Mouse (Mus musculus): ENCODE measurements at regions not wholly inside any gene's neighbourhood (a gene's known extent, or its start where the extent isn't known, plus 50 kb on each side); places are given as distances from the start of the nearest gene placed in this dataset.

DNA sequence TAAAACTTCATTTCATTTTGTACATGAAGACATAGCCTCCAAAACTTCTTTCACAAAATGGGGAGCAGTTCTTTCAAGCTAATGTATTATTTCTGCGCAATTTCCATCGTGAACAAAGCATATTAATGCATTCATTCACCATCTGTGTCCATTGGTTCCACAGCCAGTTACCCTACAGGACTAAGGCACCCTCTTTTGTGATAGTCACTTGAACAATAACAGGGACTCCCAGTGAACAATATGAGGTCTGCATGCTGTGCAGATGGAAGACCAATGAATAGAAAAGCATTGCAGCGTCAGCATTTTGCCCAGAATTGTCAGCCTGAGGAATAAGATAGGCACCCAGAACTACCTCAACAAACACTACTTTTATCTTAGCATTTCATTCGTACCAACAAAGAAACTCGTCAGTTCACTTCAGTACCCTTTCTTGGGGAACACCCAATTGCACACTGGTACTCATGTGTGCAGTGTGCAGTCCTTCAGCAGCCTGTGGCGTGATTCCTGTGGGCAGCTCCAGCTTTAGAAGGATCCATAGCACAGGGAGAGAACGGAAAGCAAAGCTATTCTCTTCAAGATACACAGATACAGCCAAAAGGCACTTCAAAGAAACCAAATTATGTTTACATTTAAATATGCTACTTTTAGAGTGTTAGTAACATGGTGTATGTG lies 476.2 kb upstream of the Nr3c2 start:
- no peak for ATAC-seq (ENCODE audit: borderline replicate concordance, extremely low read depth, low FRiP score, low TSS enrichment)
- no peak overlapping the region for H3K27ac ChIP-seq
- no peaks in the 10 kb centered on the region for H3K27me3 ChIP-seq
- WGBS = 75% methylated on average over 7 of the region's 7 CpGs
- H3K9me3 ChIP-seq = no peaks in the 10 kb centered on the region
- H3K4me1 ChIP-seq = no peaks in the 10 kb centered on the region
- no peaks in the 10 kb centered on the region for H3K36me3 ChIP-seq
- H3K4me3 ChIP-seq = no peak overlapping the region
- H3K9ac ChIP-seq = no peak overlapping the region
- no peak overlapping the region for H3K4me2 ChIP-seq

DNA sequence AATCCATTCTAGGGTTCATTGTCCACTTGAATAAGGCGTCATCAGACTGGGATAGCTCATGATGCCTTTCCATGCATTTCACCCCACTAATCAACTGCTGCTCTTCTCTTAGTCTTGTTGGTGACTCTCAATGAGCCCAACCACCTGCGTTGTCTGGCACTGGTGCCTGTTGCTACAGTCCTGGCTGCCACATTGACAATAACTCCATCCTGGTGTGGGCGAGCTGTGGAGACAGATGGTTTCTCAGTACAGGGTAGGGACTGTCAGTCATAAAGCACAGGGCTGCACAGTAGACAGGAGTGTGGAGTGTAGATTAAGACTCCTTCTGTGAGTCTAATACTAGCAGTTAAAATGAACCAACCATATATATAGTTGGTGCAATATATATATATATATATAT lies 469.4 kb upstream of the Nr3c2 start:
- Histone ChIP-seq H3K27me3 (no peaks in the 10 kb centered on the region), H3K4me2 (no peak overlapping the region), H3K36me3 (no peaks in the 10 kb centered on the region), H3K9ac (no peak overlapping the region), H3K4me1 (no peaks in the 10 kb centered on the region), H3K9me3 (no peaks in the 10 kb centered on the region), H3K4me3 (no peak overlapping the region), H3K27ac (no peak overlapping the region)
- ATAC-seq (ENCODE audit: borderline replicate concordance, extremely low read depth, low FRiP score, low TSS enrichment) = no peak
- WGBS = 87% methylated on average over 3 of the region's 3 CpGs

DNA sequence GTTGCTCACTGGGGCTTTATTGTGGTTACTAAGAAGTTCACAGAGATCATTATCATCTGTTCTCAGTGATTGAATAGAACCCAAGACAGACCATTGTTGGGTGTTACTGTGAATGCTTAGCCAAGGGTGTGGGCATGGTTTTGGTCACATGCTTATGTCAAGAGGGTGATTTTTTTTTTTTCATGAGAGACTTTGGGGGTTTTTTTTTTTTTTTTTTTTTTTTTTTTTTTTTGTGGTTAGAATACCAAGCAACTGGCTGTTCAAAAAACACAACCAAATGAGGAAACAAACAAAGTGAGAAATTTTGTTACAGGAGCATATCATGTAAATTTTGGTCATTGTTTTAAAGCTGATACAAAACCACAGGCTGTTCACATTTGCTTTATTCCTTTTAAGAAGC lies 466.4 kb upstream of the Nr3c2 start:
- no peak overlapping the region for H3K27ac ChIP-seq
- H3K9ac ChIP-seq = no peak overlapping the region
- H3K9me3 ChIP-seq = no peaks in the 10 kb centered on the region
- H3K4me3 ChIP-seq = no peak overlapping the region
- no peaks in the 10 kb centered on the region for H3K27me3 ChIP-seq
- ATAC-seq (ENCODE audit: borderline replicate concordance, extremely low read depth, low FRiP score, low TSS enrichment) = no peak
- H3K36me3 ChIP-seq = no peaks in the 10 kb centered on the region
- no peak overlapping the region for H3K4me2 ChIP-seq
- H3K4me1 ChIP-seq = no peaks in the 10 kb centered on the region

DNA sequence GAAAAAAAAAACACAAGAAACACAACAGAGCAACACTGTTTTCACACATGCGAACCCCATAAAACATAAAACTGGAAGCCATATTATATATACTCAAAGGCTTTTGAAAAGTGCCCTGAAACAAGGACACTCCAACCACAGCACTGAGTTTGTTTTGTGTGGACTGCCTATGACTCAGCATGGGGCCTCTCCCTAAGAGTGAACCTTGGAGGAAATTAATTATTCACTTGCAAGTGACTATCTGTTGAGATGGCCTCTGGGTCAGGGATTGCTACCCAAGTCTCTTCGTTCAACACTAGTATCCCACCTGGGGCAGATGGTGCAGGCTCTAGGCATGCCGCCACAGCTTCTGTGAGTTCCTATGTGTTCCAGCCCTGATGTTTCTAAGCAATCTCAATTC lies 461.3 kb upstream of the Nr3c2 start:
- no peaks in the 10 kb centered on the region for H3K4me1 ChIP-seq
- H3K27ac ChIP-seq = no peak overlapping the region
- no peak overlapping the region for H3K4me2 ChIP-seq
- no peaks in the 10 kb centered on the region for H3K27me3 ChIP-seq
- H3K4me3 ChIP-seq = no peak overlapping the region
- WGBS = 91% methylated on average over 3 of the region's 3 CpGs
- ATAC-seq (ENCODE audit: borderline replicate concordance, extremely low read depth, low FRiP score, low TSS enrichment) = no peak
- H3K9ac ChIP-seq = no peak overlapping the region
- H3K9me3 ChIP-seq = no peaks in the 10 kb centered on the region
- H3K36me3 ChIP-seq = no peaks in the 10 kb centered on the region

DNA sequence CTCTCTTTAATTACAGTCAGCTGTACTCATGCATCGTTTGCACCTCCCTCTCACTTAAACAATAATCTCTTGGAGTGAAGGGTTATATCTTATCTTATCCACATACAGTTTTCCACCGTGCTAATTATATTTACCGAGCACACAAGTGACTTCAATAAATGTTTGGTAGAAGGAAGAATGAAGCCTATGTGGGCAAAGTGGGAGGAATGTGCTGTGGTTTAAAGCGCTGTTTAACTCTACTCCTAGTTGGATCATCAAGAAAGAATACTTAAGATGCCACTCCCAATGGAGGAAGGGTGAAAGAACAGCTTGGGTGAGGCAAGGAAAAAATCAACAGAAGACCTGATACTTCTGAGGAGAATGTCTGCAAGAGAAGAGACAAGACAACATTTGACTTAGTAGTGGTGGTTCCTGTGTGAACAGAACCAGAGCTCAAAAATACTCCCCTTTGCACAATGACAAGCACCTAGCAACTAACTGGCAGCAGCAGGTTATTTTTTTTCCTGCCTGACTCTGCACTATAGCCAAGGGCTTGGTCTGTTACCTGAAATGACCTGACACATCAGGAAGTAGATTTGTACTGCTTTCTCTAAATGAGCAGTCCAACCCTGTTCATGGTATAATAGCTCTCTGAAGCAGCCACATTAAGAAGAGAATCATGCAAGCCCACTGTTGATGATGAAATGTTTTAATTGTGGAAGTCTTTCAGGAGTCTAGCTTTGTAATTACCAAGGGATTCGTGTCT lies 424.6 kb upstream of the Nr3c2 start:
- 48% methylated on average over 5 of the region's 5 CpGs for WGBS
- H3K9me3 ChIP-seq = no peaks in the 10 kb centered on the region
- H3K4me1 ChIP-seq = no peaks in the 10 kb centered on the region
- ATAC-seq (ENCODE audit: borderline replicate concordance, extremely low read depth, low FRiP score, low TSS enrichment) = no peak
- H3K27me3 ChIP-seq = no peaks in the 10 kb centered on the region
- H3K4me3 ChIP-seq = no peak overlapping the region
- no peak overlapping the region for H3K4me2 ChIP-seq
- H3K9ac ChIP-seq = no peak overlapping the region
- H3K36me3 ChIP-seq = no peaks in the 10 kb centered on the region
- no peak overlapping the region for H3K27ac ChIP-seq

DNA sequence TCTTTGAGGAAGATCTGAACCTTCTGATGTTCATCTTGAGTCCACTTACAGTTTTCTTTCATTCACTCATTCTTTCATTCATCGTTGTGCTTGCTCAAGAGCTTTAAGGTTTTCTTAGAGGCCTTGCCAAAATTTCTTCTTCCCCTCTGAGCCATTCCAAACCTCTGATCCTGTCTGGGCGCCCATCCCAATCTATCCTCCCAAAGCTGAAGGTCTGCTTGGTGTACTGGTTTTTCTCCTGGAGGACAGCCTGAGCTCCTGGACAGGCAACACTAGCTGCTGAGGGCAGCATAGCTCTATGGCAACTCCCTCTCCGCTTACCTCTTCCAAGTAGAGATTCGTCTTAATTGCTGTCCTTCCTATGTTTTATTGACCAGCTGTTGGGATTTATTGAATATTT lies 420.3 kb upstream of the Nr3c2 start:
- Histone ChIP-seq H3K36me3 (no peaks in the 10 kb centered on the region), H3K9me3 (no peaks in the 10 kb centered on the region), H3K4me3 (no peak overlapping the region), H3K27me3 (no peaks in the 10 kb centered on the region), H3K4me1 (no peaks in the 10 kb centered on the region), H3K9ac (no peak overlapping the region), H3K4me2 (no peak overlapping the region), H3K27ac (no peak overlapping the region)
- WGBS = 84% methylated on average over 4 of the region's 4 CpGs
- ATAC-seq (ENCODE audit: borderline replicate concordance, extremely low read depth, low FRiP score, low TSS enrichment) = no peak

DNA sequence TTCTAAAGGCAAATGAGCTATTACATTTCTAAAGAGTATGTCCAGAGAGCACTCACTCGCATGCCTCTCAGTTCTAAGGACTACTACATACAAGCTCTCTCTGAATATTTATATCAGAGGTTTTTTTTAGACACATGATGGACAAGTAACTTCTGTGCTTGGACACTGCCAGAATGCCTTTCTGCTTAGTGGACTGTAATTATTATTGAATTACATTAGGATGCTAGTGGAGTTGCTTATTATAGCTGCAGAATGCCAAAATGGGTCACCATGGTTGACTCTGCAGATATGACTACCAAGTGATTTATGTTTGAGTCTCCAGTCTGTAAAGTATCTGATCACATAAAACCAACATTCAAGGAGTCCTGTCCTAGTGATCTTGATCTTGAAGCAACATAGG lies 395.6 kb upstream of the Nr3c2 start:
- Histone ChIP-seq H3K4me1 (no peaks in the 10 kb centered on the region), H3K4me3 (no peak overlapping the region), H3K4me2 (no peak overlapping the region), H3K36me3 (no peaks in the 10 kb centered on the region), H3K27me3 (no peaks in the 10 kb centered on the region), H3K9ac (no peak overlapping the region), H3K9me3 (no peaks in the 10 kb centered on the region), H3K27ac (no peak overlapping the region)
- ATAC-seq (ENCODE audit: borderline replicate concordance, extremely low read depth, low FRiP score, low TSS enrichment) = no peak
- 81% methylated on average over 1 of the region's 1 CpGs for WGBS

DNA sequence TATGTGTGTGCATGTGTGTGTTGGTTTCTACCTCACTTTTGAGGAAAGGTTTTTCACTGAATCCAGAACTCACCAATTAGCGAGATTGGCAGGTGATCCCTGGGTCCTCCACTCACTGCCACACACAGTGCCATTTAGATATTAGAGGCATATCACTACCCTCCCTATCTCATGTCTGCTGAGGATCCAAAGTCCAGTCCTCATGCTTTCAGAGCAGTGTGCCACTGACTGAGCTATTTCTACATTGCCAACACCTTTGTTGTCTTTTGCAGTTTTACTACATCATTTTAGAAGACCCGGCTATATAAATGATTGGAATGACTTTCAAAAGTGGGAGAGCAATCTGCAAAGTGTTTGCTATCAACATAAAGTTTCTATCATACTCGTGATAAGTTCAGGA lies 392.0 kb upstream of the Nr3c2 start:
- ATAC-seq (ENCODE audit: borderline replicate concordance, extremely low read depth, low FRiP score, low TSS enrichment) = no peak
- H3K27me3 ChIP-seq = no peaks in the 10 kb centered on the region
- H3K4me3 ChIP-seq = no peak overlapping the region
- H3K4me2 ChIP-seq = no peak overlapping the region
- H3K4me1 ChIP-seq = no peaks in the 10 kb centered on the region
- no peaks in the 10 kb centered on the region for H3K36me3 ChIP-seq
- no peak overlapping the region for H3K27ac ChIP-seq
- H3K9me3 ChIP-seq = no peaks in the 10 kb centered on the region
- 63% methylated on average over 3 of the region's 3 CpGs for WGBS
- no peak overlapping the region for H3K9ac ChIP-seq

DNA sequence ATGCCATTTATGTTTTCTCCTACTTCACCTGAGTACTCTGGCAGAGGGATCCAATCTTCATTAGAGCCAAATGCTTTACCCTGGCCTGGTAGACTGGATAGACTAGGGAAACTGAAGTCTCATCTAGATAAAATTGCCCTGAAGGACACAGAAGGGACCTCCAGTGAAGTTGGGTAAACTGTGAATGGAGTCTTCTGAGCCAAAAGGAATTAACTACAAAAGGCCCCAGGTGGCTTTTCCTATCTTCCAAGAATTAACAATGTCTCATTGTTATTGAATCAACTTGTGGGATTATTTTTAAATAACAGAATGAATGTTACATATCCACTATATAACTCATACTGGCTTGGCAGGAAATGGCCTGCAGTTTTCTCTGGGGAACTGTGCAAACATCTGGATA lies 390.0 kb upstream of the Nr3c2 start:
- Histone ChIP-seq H3K4me3 (no peak overlapping the region), H3K9ac (no peak overlapping the region), H3K27ac (no peak overlapping the region), H3K9me3 (no peaks in the 10 kb centered on the region), H3K4me2 (no peak overlapping the region), H3K27me3 (no peaks in the 10 kb centered on the region), H3K36me3 (no peaks in the 10 kb centered on the region), H3K4me1 (no peaks in the 10 kb centered on the region)
- no peak for ATAC-seq (ENCODE audit: borderline replicate concordance, extremely low read depth, low FRiP score, low TSS enrichment)

DNA sequence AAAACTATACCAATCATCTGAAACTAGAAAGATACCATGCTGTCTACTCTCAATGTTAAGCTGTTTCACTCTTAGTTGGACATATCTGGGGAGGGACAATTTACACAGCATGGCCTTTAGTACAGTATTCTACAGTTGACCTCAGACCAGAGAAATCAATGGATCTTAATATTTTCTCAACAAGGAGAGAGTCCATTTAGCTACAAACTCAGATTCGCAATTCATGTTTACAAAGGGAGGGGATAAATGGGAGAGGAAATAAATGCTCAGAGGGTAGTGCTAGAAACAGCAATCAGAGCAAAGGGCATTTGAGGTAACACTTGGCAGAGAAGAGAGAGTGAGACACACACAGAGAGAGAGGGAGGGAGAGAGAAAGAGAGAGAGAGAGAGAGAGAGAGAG lies 385.1 kb upstream of the Nr3c2 start:
- Histone ChIP-seq H3K27me3 (no peaks in the 10 kb centered on the region), H3K9me3 (no peaks in the 10 kb centered on the region), H3K4me2 (no peak overlapping the region), H3K27ac (no peak overlapping the region), H3K4me1 (no peaks in the 10 kb centered on the region), H3K4me3 (no peak overlapping the region), H3K9ac (no peak overlapping the region), H3K36me3 (no peaks in the 10 kb centered on the region)
- 68% methylated on average over 1 of the region's 1 CpGs for WGBS
- ATAC-seq (ENCODE audit: borderline replicate concordance, extremely low read depth, low FRiP score, low TSS enrichment) = no peak

DNA sequence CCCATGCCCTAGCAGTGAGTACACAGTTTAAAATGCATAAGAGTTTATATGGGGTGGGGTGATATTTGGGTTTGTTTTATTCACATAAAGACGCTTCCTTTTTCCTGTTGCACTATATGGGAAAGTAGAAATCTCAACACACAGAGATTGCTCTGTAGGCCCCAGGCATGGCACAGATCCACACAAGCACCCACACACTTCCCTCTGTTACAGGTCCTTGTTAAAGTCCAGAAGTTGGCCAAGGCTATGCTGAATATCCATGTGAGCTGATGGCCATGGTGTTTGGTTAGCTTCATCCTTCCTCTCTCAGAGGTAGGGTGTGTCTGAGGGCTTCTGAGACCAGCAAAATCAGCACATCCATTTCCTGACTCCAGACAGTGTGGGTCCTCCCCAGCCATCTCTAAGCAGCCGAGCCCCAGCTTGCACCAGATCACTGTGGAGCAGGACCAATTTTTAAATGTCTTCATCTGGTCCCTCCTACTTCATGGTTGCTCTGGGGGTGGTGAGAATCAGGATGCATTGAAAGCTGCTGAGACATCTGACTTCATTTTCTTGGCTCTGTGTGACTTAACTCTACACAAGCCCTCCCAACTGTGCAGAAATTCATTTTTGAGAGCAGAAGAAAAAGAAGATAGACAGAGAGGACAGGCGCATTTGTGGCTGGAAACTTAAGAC lies 360.3 kb upstream of the Nr3c2 start:
- no peaks in the 10 kb centered on the region for H3K27me3 ChIP-seq
- H3K4me2 ChIP-seq = no peak overlapping the region
- H3K9ac ChIP-seq = no peak overlapping the region
- no peaks in the 10 kb centered on the region for H3K9me3 ChIP-seq
- no peaks in the 10 kb centered on the region for H3K4me1 ChIP-seq
- 84% methylated on average over 3 of the region's 3 CpGs for WGBS
- H3K36me3 ChIP-seq = no peaks in the 10 kb centered on the region
- no peak overlapping the region for H3K4me3 ChIP-seq
- no peak overlapping the region for H3K27ac ChIP-seq
- ATAC-seq (ENCODE audit: borderline replicate concordance, extremely low read depth, low FRiP score, low TSS enrichment) = no peak

DNA sequence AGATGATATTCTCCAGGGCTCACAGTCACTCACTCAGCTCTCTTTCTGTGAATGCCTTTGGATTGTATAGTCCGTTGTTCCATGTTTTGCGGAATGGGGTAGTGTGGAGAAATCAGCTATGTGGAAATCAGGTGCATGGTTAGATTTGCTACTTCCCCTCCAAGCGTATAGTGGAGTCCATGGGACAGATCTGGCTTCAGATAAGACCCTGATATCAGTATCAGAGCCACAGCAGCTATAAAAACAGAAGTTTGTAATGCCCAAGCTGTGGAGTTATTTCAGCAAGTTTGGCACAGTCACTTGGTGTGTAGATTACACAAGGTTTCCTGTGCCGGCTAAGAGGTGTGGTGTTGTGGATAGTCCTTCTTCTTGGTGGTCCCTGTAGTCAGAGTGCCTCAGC lies 359.6 kb upstream of the Nr3c2 start:
- WGBS = 83% methylated on average over 4 of the region's 4 CpGs
- no peak overlapping the region for H3K4me3 ChIP-seq
- H3K4me1 ChIP-seq = no peaks in the 10 kb centered on the region
- ATAC-seq (ENCODE audit: borderline replicate concordance, extremely low read depth, low FRiP score, low TSS enrichment) = no peak
- H3K9me3 ChIP-seq = no peaks in the 10 kb centered on the region
- no peak overlapping the region for H3K9ac ChIP-seq
- H3K27ac ChIP-seq = no peak overlapping the region
- no peaks in the 10 kb centered on the region for H3K27me3 ChIP-seq
- H3K36me3 ChIP-seq = no peaks in the 10 kb centered on the region
- no peak overlapping the region for H3K4me2 ChIP-seq
